Mouse (Mus musculus): ENCODE measurements around the gene Pcdh15. TPM values are rescaled to one million over a fixed set of nuclear protein-coding genes. Genes with fewer than 3 reads are reported as not detected.

The Pcdh15 gene
- polyA plus RNA-seq, 1 experiment: 0.08 TPM

DNA sequence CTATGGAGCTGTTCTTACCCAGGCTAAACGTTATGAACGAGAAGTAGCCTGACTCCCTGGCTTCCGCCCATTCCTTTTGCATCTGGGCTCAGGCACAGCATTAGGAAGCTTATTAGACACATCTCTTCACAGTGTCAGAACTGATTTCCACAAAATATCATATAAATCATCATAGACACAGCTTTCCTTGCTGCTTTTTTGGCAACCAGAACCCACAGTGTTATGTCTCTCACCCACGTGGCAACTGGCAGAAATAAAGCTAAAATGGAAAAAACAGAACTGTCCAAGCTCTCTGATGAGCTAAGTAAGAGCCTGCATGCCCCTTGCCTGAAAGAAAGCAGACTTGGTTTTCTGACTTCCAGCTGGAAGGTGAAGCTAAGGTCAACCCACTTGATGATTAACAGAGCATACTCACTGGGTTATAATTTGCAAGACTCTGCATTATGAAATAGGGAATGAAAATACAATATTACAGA lies 1580.9 kb downstream of the Pcdh15 start:
- Histone ChIP-seq H3K4me3 (no peak overlapping the region), H3ac (ENCODE audit: control insufficient read depth, insufficient read length) (no peak overlapping the region), H3K79me2 (ENCODE audit: control insufficient read depth, insufficient read depth) (no peaks in the 10 kb centered on the region), H3K4me2 (ENCODE audit: low read depth) (peak overlapping the region; percentile 68), H3K27me3 (ENCODE audit: control insufficient read depth, insufficient read depth, insufficient read length) (no peaks in the 10 kb centered on the region), H3K36me3 (ENCODE audit: control insufficient read depth, insufficient read depth) (no peaks in the 10 kb centered on the region)
- TF ChIP-seq REST (IDR thresholded peaks at IDR 0.05; ENCODE audit: insufficient read depth, insufficient read length) (no peak), CEBPB (IDR thresholded peaks at IDR 0.05; ENCODE audit: insufficient read depth, poor library complexity, severe bottlenecking) (0 out of 2 replicates have a peak, but pooled peaks have one; percentile 3)

DNA sequence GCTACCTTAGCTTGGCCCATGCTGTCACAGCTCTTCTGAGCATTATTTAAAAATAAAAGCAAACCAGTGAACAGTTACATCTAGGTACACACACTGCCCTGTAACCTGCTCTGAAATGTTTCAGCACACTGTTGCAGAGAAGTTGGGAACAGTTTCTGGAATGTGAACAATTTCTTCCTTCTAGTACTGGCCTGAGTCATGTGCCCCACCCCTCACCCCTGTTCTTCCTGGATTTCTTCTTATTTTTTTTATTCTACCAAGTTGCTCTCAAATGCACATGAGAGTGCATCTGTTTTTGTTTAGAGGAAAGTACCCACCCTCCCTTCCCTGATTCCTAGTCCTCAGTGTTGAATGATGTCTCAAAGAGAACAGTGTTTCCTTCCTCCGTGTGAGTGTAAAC lies 1581.4 kb downstream of the Pcdh15 start:
- H3K36me3 ChIP-seq (ENCODE audit: control insufficient read depth, insufficient read depth): no peaks in the 10 kb centered on the region
- H3K27me3 ChIP-seq (ENCODE audit: control insufficient read depth, insufficient read depth, insufficient read length): no peaks in the 10 kb centered on the region
- H3K4me2 ChIP-seq (ENCODE audit: low read depth): peak overlapping the region; percentile 68
- H3K4me3 ChIP-seq: no peak overlapping the region
- H3K79me2 ChIP-seq (ENCODE audit: control insufficient read depth, insufficient read depth): no peaks in the 10 kb centered on the region
- TF ChIP-seq TCF12 (IDR thresholded peaks at IDR 0.05; ENCODE audit: insufficient read depth, poor library complexity, severe bottlenecking) (no peak), MYOD1 (IDR thresholded peaks at IDR 0.05; ENCODE audit: control insufficient read depth in 1 of 3, insufficient read length in 2 of 3, low read depth in 2 of 3) (no peak), USF1 (IDR thresholded peaks at IDR 0.05; ENCODE audit: low read depth) (peak; percentile 58)
- no peak overlapping the region for H3ac ChIP-seq (ENCODE audit: control insufficient read depth, insufficient read length)
